Mouse (Mus musculus) cerebellum, adult 8-10 months (tissue): ENCODE measurements around the gene Frmd4a.
A peak's percentile ranks its signal among the peaks of the same experiment; 100 is the strongest.

Experiments used
- DNase-seq: peaks from one replicate; pipeline ENCODE4 v3.0.0; 2022

The Frmd4a gene

GRCm38 (mm10) chr2:4452590-4453400 is 435.3 kb downstream of the Frmd4a start:
- DNase-seq: no peak

- DNase-seq: no peak
These were observed 437.8 kb downstream of the Frmd4a start for GRCm38 (mm10) chr2:4455097-4456025.

GRCm38 (mm10) chr2:4460897-4461296 is 443.4 kb downstream of the Frmd4a start:
- DNase-seq: no peak

GRCm38 (mm10) chr2:4461514-4461913 is 444.0 kb downstream of the Frmd4a start:
- no peak for DNase-seq

- no peak for DNase-seq
These were observed 445.0 kb downstream of the Frmd4a start for GRCm38 (mm10) chr2:4462480-4462879.

- no peak for DNase-seq
These were observed 448.6 kb downstream of the Frmd4a start for GRCm38 (mm10) chr2:4466084-4466483.

- no peak for DNase-seq
These were observed 449.8 kb downstream of the Frmd4a start for GRCm38 (mm10) chr2:4467314-4467713.

GRCm38 (mm10) chr2:4472760-4473480 is 455.4 kb downstream of the Frmd4a start:
- no peak for DNase-seq

GRCm38 (mm10) chr2:4473866-4474538 is 456.5 kb downstream of the Frmd4a start:
- DNase-seq: no peak

- no peak for DNase-seq
These were observed 457.0 kb downstream of the Frmd4a start for GRCm38 (mm10) chr2:4474539-4474937.

- DNase-seq: no peak
These were observed 458.5 kb downstream of the Frmd4a start for GRCm38 (mm10) chr2:4475991-4476390.

GRCm38 (mm10) chr2:4476608-4477007 is 459.1 kb downstream of the Frmd4a start:
- no peak for DNase-seq

- no peak for DNase-seq
These were observed 459.8 kb downstream of the Frmd4a start for GRCm38 (mm10) chr2:4477311-4477710.

GRCm38 (mm10) chr2:4480180-4480579 is 462.7 kb downstream of the Frmd4a start:
- DNase-seq: no peak

- no peak for DNase-seq
These were observed 463.6 kb downstream of the Frmd4a start for GRCm38 (mm10) chr2:4481154-4481553.

- DNase-seq: no peak
These were observed 468.7 kb downstream of the Frmd4a start for GRCm38 (mm10) chr2:4486185-4486584.

- no peak for DNase-seq
These were observed 469.8 kb downstream of the Frmd4a start for GRCm38 (mm10) chr2:4487280-4487679.

- DNase-seq: no peak
These were observed 473.3 kb downstream of the Frmd4a start for GRCm38 (mm10) chr2:4490845-4491244.

GRCm38 (mm10) chr2:4492485-4493481 is 475.3 kb downstream of the Frmd4a start:
- peak; percentile 59 for DNase-seq

GRCm38 (mm10) chr2:4494478-4494877 is 477.0 kb downstream of the Frmd4a start:
- DNase-seq: no peak

- DNase-seq: peak; percentile 59
These were observed 481.7 kb downstream of the Frmd4a start for GRCm38 (mm10) chr2:4499257-4499656.
